Mouse (Mus musculus) cerebellum, adult 11-12 months (tissue): Measurements from ENCODE around the gene Mast3.
"Not testable (repeated sequence)": the region's sequence is repeated elsewhere in the genome, so short reads cannot be mapped to it uniquely, and the experiment has no call there.

Experiments used
- DNase-seq: peaks from one replicate; pipeline ENCODE4 v3.0.0; 2022

Gene Mast3

DNA sequence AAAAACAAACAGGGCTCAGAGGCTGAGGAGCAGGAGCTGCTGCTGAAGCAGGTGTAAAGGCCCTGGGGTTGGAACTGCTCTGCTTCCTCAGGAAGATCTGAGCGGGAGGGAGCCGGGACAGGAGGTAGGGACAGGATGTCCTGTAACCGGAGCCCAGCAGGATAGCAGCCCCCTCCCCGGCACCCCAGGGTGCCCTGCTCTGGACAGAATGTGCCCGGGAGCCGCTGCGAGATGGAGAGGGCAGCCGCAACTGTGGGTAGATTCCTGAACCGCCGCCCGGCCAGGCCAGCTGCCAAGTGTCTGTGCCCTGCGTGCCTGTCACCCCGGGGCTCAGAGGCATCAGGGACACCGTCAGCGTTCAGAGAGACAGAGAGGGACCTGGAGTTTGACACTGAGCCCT is 28.7 kb upstream of the Mast3 start:
- DNase-seq, result no peak

DNA sequence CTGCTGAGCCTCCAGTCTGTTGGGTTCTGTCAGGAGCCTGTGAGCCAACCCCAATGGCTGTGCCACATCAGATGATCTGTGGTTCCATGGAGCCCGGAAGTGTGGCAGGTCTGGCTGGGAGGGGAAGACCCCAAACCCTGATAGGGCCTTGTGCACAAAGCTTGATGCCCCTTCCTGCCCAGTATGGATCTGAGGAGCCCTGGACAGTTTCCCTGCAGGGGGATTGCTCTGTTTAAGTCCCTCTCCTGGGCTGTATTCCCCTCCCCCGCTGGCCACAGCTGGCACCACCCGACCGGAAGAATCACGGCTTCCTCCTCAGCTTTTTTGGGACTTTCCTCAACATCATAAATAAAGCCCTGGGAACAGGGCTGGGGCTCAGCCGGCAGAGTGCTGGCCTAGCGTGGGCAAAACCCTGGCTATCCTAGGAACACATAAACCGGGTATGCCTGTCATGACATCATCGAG is 28.2 kb upstream of the Mast3 start:
- no peak for DNase-seq

GRCm38 (mm10) chr8:70832371-70832770 is 27.5 kb upstream of the Mast3 start:
- no peak for DNase-seq

GRCm38 (mm10) chr8:70831517-70831916 is 26.7 kb upstream of the Mast3 start:
- no peak for DNase-seq

GRCm38 (mm10) chr8:70827796-70828195 is 22.9 kb upstream of the Mast3 start:
- no peak for DNase-seq

DNA sequence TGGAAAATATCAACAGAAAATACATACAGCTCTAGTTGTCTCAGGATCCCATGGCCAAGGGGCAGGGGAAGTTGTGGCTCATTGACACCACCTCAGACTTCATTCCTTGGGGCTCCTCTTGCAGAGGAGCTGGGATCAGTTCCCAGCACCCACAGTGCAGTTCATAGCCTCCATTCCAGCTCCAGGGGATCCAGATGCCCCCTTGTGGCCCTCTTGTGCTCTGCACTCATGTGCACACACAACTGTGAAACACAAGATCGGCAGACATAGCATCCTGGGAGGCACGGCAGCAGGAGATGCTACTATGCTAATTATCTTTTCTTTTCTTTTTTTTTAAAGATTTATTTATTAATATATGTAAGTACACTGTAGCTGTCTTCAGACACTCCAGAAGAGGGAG is 22.2 kb upstream of the Mast3 start:
- no peak for DNase-seq

DNA sequence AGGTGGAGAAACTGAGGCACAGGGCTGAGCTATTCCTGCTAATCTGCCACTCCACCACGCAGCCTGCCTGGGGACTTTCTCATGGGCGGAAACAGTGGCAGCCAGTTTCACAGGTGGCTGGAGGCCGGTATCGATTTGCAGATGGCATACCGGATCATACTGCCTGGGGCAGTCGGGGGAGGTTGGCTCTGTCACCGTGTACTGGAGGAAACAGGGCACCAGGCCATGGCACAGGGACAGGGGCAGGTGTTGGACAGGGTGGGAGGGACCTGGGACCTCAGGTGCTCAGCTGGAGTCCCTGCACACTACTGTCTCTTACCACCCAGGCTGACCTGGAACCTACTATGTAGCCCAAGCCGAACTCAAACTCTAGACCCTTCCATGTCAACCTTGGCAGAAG is 21.0 kb upstream of the Mast3 start:
- no peak for DNase-seq

GRCm38 (mm10) chr8:70823802-70824201 is 18.9 kb upstream of the Mast3 start:
- DNase-seq, result no peak

GRCm38 (mm10) chr8:70822594-70822993 is 17.7 kb upstream of the Mast3 start:
- not testable (repeated sequence) for DNase-seq

- DNase-seq, result no peak
Observed at GRCm38 (mm10) chr8:70821992-70822391, 17.1 kb upstream of the Mast3 start.

- no peak for DNase-seq
Observed at GRCm38 (mm10) chr8:70821399-70821962, 16.6 kb upstream of the Mast3 start.

GRCm38 (mm10) chr8:70820101-70820935 is 15.5 kb upstream of the Mast3 start:
- DNase-seq, result no peak

DNA sequence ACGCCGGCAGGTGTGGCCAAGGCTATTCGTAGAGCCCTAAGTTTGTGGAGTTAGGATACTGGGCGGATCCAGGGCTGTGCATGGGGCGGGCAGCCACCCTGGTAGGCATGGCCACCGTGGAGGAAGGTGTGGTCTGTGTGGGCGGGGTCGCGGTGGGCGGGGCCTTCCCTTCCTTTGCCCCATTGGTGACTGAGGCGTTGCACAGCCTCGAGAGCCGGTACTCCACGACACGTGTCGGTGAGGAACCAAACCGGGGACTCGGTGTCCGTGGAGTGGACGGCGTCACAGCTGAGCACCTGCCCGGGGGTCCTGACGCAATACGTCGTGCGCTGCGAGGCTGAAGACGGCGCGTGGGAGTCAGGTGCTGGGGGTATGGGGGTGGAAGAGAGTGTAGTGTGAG is 11.8 kb upstream of the Mast3 start:
- DNase-seq, result no peak

- no peak for DNase-seq
Observed at GRCm38 (mm10) chr8:70812885-70813284, 8.0 kb upstream of the Mast3 start.

GRCm38 (mm10) chr8:70812055-70812454 is 7.2 kb upstream of the Mast3 start:
- DNase-seq, result no peak

GRCm38 (mm10) chr8:70810962-70811680 is 6.3 kb upstream of the Mast3 start:
- no peak for DNase-seq

GRCm38 (mm10) chr8:70808955-70809701 is 4.3 kb upstream of the Mast3 start:
- DNase-seq, result no peak

- DNase-seq, result no peak
Observed at GRCm38 (mm10) chr8:70808239-70808638, 3.4 kb upstream of the Mast3 start, which contains the start of gene Il12rb1. Gene Il12rb1, plus strand, starts transcription at chr8:70808449.

DNA sequence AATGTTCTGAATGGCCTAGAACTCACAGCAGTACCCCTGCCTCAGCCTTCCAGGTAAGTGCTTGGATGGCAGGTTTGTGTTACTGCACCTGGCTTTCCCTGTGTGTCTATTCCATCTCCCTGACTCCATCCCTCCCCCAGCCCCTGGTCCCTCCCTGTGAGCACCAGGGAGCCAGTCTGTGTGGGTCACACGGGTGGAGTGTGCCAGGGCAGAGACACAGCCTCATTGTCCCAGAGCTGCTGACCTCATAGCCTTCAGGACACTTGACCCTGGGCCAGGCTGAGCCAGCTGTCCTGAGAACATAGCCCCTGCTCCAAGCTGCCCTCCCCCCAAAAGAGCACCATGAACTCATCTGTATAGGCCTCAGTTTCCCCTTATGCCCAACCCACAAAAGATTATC is 2.5 kb upstream of the Mast3 start:
- DNase-seq, result peak; percentile 31

DNA sequence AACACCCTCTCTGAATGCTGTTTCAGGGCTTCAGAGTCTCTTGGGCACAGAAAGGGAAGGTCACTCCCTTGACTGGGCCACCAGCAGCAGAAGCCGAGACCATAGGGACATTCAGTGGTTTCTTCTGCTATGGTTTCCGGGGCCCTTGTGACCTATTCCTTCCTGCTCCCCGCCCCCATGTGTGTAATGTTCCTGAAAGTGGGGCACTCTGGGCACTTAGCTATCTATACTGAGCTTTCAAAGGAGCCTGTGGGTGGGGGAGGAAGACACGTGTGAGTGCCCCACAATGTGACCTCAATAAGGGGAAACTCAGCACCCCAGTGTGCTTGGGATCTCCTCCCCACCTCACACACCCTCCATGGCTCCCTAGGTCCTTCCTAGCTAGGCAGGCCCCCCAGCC is 1.7 kb upstream of the Mast3 start:
- DNase-seq, result no peak

DNA sequence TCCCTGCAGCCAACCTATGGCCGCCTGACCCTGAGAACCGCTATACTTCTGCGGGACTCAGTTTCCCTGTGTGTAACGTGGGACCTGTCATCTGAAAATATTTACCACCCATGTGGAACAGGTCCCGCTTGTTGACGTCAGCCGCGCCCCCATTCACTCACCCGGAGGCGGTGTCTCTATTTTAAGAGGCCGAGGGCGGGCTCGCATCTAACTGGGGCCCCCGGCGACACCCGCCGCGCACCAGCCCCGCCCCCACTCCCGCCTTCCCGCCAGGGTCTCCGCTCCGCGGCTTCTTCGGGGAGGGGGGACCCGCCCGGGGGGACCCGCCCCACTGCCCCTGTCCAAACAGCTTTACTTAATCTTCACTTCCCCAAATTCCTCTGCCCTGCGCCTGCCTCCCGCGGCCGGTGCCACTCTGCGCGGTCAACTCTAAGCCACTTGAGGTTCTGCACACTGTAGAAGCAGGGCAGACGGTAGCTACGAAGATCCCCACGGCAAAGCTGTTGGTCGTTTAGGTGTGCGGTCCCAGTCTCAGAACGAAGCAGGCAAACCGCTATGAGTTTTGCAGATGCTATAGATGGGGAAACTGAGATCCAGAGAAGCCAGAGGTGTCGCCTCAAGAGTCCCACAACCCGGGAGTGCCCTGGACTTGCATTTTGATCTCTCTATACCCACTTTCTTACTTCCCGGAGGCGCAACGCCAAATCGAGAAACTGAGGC is 933 bp downstream of the Mast3 start:
- DNase-seq, result no peak

GRCm38 (mm10) chr8:70802786-70803510 is 1.9 kb downstream of the Mast3 start:
- no peak for DNase-seq
